Mouse (Mus musculus): ENCODE data around the gene Tm2d3.

- TF ChIP-seq CTCF (IDR thresholded peaks at IDR 0.05; ENCODE audit: insufficient read depth, low read depth, low read length) = no peak
- no peak for TF ChIP-seq POLR2A (IDR thresholded peaks at IDR 0.05; ENCODE audit: insufficient read depth, low read depth, low read length)
Measured at GRCm38 (mm10) chr7:65686664-65687063, 4.3 kb upstream of the Tm2d3 start.

Measured in olfactory bulb, adult 2 months (tissue).